Mouse (Mus musculus): Measurements from ENCODE around the gene Ski. TPM values are rescaled to one million over a fixed set of nuclear protein-coding genes. Genes with fewer than 3 reads are reported as not detected.
A peak's percentile ranks its signal among the peaks of the same experiment; 100 is the strongest.

The Ski gene
- total RNA-seq, 1 experiment from 2014 or later = 12.5 TPM

DNA sequence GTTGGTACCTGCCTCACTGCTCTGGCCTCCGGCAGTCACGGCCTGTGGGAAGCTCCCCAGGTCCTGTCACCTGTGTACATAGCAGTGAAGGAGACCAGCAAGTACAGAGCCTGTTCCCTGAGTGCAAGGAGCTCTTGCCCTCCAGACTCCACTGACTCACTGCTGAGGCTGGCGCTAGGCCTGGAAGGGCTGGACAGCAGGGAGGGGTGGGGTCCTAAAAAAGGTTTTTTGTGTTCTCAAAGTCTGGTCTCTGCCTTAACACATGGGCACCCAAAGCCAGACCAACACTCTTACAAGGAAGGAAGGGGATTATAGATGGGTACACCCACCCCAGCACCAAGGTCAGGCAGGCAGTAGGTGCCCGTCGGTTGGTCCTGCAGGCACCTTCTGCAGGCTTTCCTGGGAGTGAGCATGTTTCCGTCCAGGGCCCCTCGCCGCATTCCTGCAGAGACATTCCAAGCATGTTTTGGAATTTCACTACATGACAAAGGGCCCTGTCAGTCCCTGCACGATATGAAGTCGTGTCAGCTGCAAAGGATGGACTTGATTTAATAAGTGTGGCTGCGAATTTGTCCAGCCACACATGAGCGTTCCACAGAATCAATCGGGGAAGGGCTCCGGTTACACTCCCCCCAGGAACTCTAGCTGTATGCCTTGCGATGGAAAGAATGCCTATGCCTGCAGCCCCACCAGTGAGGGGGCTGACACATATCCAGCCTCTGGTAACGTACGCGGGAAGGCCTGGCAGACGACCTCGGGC lies 88.6 kb downstream of the Ski start:
- no peak for ATAC-seq (replicated peaks in 1 of 2; ENCODE audit: insufficient read depth in 1 of 2, low FRiP score in 2 of 2, low TSS enrichment in 1 of 2, low read depth in 1 of 2, poor library complexity in 2 of 2, severe bottlenecking in 2 of 2)

DNA sequence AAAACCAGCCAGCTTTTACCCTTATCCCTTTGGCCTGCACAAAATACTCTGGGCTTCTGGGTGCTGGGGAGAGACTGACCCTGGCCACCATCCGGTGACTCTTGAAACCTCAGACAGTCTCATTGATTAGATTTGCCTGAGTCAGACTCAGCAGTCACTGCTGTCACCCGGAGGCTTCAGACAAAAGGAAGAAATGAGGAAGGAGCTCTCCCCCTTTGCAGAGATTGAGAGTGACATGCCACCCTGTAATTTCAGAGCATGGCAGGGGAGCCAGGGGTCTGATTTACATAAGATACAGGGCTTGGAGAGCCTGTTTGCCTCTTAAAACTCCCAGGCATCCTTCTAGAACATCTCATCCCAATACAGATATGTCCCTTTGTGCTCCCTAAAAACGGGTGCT lies 89.2 kb downstream of the Ski start:
- ATAC-seq (replicated peaks in 1 of 2; ENCODE audit: insufficient read depth in 1 of 2, low FRiP score in 2 of 2, low TSS enrichment in 1 of 2, low read depth in 1 of 2, poor library complexity in 2 of 2, severe bottlenecking in 2 of 2) = no peak

DNA sequence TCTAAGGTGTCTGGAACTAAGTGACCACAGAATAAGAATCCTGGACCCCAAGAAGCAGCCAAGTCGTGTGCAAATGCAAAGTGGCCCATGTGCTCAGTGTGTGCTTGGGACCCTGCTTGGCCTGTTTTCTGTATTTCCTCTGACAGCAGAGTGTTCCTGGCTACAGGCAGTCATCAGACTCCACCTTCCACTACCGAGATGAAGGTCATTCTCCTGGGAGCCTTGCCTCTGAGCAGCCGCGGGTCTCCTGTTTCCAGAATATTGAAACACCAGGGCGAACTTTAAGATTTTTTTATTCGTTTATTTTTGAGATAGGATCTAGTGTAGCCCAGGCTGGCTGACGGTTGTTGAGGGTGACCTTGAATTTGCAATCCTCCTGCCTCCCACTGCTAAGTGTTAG lies 91.8 kb downstream of the Ski start:
- no peak for ATAC-seq (replicated peaks in 1 of 2; ENCODE audit: insufficient read depth in 1 of 2, low FRiP score in 2 of 2, low TSS enrichment in 1 of 2, low read depth in 1 of 2, poor library complexity in 2 of 2, severe bottlenecking in 2 of 2)

DNA sequence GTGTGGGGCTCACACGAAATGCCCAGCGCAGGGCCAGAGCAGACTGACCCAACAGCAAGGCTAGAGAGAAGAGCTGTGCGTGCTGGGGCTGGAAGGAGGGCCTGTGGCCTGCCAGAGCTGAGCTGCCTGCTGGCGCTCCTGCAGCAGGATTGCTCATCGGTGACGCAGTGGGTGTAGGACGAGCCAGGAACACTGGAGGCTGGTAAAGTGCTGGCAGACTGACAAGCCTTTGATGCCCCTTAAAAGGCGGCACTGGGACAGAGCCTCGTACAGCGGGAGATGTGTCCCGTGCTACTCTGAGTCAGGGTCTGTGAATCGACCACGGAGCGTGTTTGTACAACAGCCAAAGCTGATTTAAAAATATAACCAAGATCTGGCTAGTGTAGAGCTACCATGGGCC lies 92.4 kb downstream of the Ski start:
- ATAC-seq (replicated peaks in 1 of 2; ENCODE audit: insufficient read depth in 1 of 2, low FRiP score in 2 of 2, low TSS enrichment in 1 of 2, low read depth in 1 of 2, poor library complexity in 2 of 2, severe bottlenecking in 2 of 2) = no peak

DNA sequence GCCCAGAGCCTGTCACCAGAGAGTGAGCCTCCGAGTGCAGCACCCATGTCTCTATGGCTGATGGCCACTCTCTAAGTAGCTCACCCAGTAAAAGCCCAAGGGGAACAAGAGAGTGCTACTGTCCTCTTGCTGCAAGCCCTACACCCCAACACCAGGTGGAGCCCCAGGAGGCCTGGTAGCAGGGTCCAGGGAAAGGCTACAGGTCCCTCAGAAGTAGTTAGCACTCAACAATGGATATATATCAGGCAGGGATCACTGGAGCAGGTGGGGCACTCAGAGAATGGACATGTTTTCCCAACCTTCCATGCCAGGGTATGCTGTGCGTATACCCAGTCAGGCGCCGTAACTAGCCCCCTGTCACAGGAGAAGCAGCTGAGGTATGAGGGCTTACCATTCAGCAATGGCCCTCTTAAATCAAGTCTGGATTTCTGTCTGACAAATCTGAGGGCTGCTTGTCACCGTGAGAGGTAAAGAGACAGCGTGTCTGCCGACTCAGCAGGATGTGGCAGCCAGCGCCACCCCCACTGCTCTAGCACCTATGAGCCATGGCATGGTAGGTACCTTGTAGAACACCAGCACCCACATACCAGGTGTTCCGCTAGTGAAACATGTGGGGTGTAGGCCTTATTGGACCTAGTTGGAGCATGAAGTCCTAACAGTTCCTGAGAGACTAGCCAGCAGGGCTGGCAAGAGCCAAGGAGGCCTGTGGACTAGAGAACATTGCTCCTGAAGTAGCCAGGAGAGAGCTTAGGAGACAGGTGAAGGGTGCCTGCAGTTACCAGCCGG lies 93.1 kb downstream of the Ski start:
- ATAC-seq (replicated peaks in 1 of 2; ENCODE audit: insufficient read depth in 1 of 2, low FRiP score in 2 of 2, low TSS enrichment in 1 of 2, low read depth in 1 of 2, poor library complexity in 2 of 2, severe bottlenecking in 2 of 2) = 0 out of 4 replicates have a peak, but pooled peaks of 1 of the 2 experiments have one; percentile 24

DNA sequence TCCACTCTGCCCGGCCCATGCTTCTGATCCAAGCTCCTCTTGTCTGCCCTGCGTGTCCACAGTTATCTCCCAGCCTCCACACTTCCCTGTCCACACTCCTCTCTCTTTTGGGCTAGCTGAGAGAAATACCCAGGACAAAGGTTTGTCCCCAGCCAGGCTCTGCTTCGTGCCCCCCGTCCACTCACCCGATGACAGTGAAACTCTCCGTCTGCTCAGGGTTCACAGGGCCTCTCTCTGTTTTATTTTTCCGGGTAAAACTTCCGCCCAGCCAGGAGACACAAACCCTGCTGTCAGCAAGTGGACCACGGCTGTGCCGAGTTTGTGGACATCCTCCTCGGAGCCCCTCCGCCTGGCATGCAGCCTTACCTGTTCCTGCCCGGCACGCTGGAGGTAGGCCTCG lies 94.0 kb downstream of the Ski start:
- ATAC-seq (replicated peaks in 1 of 2; ENCODE audit: insufficient read depth in 1 of 2, low FRiP score in 2 of 2, low TSS enrichment in 1 of 2, low read depth in 1 of 2, poor library complexity in 2 of 2, severe bottlenecking in 2 of 2) = no peak

DNA sequence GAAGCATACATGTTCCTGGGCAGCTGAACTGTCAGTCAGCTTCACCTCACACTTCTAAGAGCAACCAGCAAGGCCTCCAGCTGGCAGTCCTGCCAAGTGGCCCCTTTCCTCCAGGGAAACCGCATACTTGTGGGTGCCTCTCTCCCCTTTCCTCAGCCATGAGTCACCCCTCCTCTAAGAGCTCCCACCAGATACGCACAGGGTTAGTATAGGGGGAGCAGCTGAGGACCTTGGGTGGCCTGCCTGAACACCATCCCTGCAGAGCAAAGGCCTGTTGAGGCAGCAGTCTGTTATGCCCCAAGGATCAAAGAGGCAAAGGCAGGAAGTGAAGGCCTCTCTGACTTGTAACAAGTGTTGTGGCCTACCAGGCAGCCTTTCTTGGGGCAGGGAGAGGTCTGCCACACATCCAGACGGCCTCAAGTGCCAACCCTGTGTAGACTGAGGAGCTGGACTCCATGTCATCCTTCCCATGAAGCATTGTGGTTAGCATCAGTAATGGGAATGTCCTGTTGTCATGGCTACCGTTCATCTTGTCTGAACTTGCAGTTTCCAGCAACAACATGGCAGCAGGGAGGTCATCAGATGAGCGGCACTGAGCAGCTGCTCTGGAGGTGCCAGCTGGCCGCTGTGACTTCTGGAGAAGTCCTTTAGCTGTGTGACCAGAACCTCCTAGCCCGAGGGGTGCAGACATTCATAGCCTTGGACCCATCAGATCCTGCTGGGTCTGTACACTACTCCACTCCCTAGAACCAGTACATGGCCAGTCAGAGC lies 95.6 kb downstream of the Ski start:
- ATAC-seq (replicated peaks in 1 of 2; ENCODE audit: insufficient read depth in 1 of 2, low FRiP score in 2 of 2, low TSS enrichment in 1 of 2, low read depth in 1 of 2, poor library complexity in 2 of 2, severe bottlenecking in 2 of 2) = peak; percentile 86 to 93

DNA sequence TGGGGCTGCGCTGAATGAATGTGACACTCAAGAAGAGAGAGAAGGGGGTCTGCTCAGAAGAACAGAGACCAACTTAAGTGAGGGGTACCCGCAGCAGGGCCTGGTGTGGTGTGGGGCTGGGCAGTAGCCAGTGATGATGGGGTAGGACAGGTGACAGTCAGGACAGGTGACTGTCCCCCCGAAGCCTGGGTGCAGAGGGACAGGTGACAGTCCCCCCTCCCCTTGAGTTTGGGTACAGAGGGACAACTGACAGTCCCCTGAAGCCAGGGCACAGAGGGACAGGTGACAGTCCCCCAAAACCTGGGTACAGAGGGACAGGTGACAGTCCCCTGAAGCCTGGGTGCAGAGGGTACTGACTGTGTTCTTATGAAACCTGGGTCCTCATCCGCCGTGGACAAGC lies 96.2 kb downstream of the Ski start:
- no peak for ATAC-seq (replicated peaks in 1 of 2; ENCODE audit: insufficient read depth in 1 of 2, low FRiP score in 2 of 2, low TSS enrichment in 1 of 2, low read depth in 1 of 2, poor library complexity in 2 of 2, severe bottlenecking in 2 of 2)

DNA sequence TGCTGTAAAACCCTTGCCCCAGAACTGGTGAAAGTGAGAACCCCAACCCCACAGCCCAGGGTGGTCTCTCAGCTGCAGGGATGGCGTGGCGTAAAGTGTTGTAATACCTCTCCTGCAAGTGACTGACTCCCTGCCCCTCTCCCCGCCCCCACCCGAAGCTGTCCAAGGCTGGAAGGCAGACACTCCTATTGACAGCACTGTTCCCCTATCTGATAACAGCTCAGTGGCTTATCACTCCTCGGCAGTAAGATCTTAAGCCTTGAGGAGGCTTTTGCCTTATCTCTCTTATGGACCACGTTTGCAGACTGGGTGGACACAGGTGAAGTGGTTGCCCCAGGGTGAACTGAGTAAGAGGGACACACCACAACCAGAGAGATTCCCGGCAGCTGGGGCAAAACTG lies 97.1 kb downstream of the Ski start:
- no peak for ATAC-seq (replicated peaks in 1 of 2; ENCODE audit: insufficient read depth in 1 of 2, low FRiP score in 2 of 2, low TSS enrichment in 1 of 2, low read depth in 1 of 2, poor library complexity in 2 of 2, severe bottlenecking in 2 of 2)

DNA sequence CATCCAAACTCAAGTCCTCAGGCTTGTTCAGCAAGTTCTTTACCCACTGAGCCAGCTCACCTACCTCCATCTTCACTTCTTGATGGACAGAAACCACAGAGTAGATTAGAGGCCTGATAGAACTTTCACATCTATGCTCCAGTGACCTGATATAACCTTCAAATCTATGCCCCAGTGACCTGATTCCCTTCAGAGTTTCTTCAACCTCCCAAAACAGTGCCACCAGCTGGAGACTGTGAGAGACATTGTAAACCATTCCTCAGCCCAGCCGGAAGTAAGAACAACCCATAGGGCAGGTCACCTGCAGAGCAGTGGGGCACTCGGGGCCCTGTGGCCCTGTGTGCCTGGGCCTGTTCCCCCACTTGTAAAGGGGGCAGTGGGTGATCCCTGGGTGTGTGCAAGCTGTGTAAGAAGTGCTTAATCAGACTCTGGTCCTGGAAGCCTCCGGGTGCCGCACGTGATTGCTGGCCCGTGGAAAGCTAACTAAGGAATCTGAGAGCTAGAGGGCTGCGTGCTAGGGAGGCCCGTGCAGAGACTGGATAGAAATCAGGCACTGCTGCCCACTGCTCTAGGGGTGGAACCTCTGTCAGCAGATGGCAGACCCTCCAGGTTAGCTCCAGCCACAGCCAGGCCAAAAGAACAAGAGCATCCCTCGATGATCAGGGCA lies 98.4 kb downstream of the Ski start:
- ATAC-seq (replicated peaks in 1 of 2; ENCODE audit: insufficient read depth in 1 of 2, low FRiP score in 2 of 2, low TSS enrichment in 1 of 2, low read depth in 1 of 2, poor library complexity in 2 of 2, severe bottlenecking in 2 of 2) = no peak

DNA sequence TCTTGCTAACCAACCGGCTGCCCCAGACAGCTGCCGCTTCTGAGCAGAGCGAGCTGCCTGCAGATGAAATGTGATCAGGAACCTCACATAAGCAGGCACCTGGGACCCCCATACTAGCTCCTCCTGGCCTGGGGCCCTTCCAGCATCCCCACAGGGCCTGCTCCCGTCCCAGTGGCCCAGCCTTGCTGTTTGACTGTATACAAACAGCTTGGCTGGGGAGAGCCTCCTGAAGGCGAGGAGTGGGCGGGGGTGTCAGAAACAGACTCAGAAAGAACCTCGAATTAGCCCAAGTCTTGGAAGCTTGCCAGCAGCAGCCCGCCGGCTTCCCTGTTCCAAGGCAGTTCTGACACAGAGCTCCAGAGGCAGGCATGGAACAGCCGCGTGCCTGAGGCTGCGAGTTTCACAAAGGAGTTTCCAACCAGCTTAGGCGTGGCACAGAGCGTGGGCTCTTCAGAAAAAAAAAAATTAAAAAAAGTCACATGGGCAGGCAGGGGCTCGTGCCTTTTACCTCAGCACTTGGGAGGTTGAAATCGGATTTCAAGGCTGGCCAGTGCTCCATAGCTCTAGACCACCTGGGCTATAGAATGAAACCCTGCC lies 99.8 kb downstream of the Ski start:
- no peak for ATAC-seq (replicated peaks in 1 of 2; ENCODE audit: insufficient read depth in 1 of 2, low FRiP score in 2 of 2, low TSS enrichment in 1 of 2, low read depth in 1 of 2, poor library complexity in 2 of 2, severe bottlenecking in 2 of 2)

DNA sequence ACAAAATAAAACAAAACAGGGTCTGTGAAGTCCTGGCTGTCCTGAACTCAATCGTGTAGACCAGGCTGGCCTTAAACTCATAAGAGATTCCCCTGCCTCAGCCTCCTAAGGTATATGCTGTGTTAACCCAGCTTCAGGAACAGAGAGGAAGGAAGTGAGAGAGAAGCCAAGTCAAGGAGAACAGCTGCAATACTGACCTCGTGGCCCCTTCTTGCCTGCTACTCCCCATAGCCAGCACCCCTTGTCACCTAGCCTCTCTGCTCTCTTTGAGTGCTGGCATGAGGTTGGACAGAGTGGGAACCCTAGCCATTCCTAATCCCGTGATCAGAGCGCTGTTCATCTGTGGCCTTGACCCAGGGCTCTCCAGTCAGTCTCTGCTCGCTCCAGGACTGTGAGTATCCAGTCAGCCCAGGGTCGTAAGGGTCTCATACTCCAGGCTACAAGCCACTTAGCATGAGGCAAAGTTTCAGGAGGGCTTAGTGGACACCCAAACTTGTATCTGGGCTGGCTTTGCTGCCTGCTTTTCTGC lies 100.4 kb downstream of the Ski start:
- ATAC-seq (replicated peaks in 1 of 2; ENCODE audit: insufficient read depth in 1 of 2, low FRiP score in 2 of 2, low TSS enrichment in 1 of 2, low read depth in 1 of 2, poor library complexity in 2 of 2, severe bottlenecking in 2 of 2) = no peak

DNA sequence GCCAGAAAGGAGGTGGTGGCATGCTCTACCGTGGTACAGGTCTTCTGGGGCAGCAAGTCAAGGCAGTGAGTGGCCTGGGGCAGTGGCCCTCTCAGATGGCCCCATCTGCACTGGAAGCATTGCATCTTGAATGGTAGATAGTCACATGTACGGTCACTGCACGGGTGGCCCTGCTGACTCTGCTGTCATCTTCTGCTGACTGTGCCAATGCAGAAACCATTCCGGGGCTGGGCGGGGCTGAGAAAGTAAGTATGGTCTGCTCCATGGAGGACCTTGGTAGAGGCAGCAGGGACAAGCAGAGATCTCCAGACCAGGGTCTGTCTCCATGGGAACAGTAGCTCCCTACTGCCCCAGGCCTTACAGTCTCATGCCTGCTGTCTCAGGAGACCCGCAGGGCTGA lies 101.2 kb downstream of the Ski start:
- no peak for ATAC-seq (replicated peaks in 1 of 2; ENCODE audit: insufficient read depth in 1 of 2, low FRiP score in 2 of 2, low TSS enrichment in 1 of 2, low read depth in 1 of 2, poor library complexity in 2 of 2, severe bottlenecking in 2 of 2)

DNA sequence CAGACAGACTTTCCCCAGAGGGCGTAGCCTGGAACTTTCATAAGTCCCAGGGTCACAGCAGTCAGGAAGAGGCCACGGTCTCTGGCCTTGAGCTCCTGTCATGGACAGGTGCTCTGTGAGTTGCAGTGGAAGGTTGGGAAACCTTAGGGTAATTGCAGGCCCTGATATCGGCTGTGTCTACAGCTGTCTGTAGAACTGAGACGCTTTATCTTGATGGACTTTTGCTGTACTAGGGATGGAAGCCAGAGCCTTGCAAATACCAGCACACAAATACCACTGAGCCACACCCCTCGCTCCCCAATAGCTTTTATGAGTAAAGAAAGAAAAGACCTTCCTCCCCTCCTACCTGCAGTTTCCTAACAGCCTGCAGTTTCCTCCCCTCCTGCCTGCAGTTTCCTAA lies 101.8 kb downstream of the Ski start:
- ATAC-seq (replicated peaks in 1 of 2; ENCODE audit: insufficient read depth in 1 of 2, low FRiP score in 2 of 2, low TSS enrichment in 1 of 2, low read depth in 1 of 2, poor library complexity in 2 of 2, severe bottlenecking in 2 of 2) = no peak

DNA sequence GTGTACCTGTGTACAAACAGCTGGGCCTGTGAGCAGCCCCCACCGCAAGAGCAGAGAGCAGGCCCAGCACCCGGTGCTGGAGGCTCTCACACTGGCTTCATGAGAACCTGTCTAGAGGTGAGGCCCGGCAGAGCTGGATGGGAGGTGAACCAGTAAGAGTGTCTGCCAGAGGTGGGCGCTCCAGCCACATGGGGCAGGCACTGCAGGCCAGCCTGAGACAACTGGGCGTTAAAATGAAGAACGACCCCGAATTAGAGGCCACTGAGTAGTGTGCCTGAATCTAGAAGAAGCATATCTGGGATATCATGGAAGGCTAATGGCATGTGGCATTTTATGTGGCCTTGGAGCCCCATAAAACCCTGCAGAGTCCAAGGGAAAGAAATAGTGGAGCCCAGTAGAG lies 102.4 kb downstream of the Ski start:
- no peak for ATAC-seq (replicated peaks in 1 of 2; ENCODE audit: insufficient read depth in 1 of 2, low FRiP score in 2 of 2, low TSS enrichment in 1 of 2, low read depth in 1 of 2, poor library complexity in 2 of 2, severe bottlenecking in 2 of 2)

DNA sequence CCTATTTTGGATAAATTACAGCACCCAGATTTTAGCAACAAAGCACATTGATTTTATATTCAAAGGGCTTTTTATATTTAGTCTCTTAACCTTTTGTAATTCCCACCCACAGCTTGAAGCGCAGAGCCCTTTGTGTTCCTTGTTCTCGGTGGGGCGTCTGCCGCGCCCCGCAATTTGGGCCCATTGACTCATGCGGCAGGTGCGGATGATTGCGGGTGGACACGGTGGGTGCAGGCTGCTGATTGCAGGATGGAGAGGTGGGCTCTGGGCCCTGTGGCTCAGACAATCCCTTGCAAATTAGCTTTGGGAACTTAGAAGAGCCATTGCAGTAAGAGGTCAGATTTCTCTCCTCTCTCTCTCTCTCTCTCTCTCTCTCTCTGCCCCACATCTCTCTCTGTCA lies 104.1 kb downstream of the Ski start:
- no peak for ATAC-seq (replicated peaks in 1 of 2; ENCODE audit: insufficient read depth in 1 of 2, low FRiP score in 2 of 2, low TSS enrichment in 1 of 2, low read depth in 1 of 2, poor library complexity in 2 of 2, severe bottlenecking in 2 of 2)

DNA sequence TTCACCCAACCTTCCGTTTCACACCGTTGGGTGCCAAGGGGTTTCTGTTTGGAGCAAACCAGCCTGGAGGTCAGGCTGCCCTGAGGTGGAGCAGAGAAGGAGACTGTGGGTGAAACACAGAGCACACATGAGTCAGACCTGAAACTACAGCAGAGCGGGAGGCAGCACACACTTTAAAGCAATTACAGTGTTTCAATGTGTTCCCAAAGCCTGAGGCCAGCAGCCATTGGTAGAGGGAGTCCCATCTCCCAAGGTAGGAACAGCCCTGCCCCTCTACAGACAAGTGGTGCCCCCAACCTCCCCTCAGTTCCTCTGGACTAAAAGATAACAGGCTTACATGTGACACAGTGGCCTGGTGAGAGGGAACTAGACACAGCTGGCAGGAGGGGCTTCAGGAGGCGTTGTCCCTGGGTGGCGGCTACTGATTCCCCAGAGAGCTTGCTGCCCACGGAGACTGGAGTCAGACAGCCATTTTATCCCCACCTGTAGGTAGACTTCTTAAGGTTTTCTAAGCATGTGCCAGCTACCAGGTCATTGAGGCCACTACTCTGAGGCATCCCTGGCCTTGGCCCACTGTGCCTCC lies 104.9 kb downstream of the Ski start:
- ATAC-seq (replicated peaks in 1 of 2; ENCODE audit: insufficient read depth in 1 of 2, low FRiP score in 2 of 2, low TSS enrichment in 1 of 2, low read depth in 1 of 2, poor library complexity in 2 of 2, severe bottlenecking in 2 of 2) = peak in 1 of 2 experiments; percentile 38; a peak in 1 of 4 replicates

Measured in hematopoietic stem cell, adult 5-6 weeks (primary cell).